Mouse (Mus musculus): ENCODE results near the gene Gm21981.

- TF ChIP-seq POLR2A (IDR thresholded peaks at IDR 0.05; ENCODE audit: control insufficient read depth, extremely low read depth, insufficient read depth, low read length, poor library complexity): no peak
- TF ChIP-seq CTCF (IDR thresholded peaks at IDR 0.05; ENCODE audit: borderline replicate concordance, control insufficient read depth, extremely low read depth, insufficient read depth, low read length, poor library complexity): no peak
Observed at GRCm38 (mm10) chr17:47701793-47702192, 7.5 kb upstream of the Gm21981 start.

Measured in thymus, adult 2 months (tissue).